Mouse (Mus musculus) embryonic fibroblast, embryonic 13.5 days (primary cell): Measurements from ENCODE around the gene Fam124a.

Source experiments
- CTCF ChIP-seq: IDR thresholded peaks from 2 replicates; pipeline ENCODE4 v1.5.1; 2011; ENCODE audit warnings: mild to moderate bottlenecking, control low read depth, low read length, moderate library complexity, borderline replicate concordance; ENCODE audit not compliant: insufficient read depth
- POLR2A ChIP-seq: IDR thresholded peaks from 2 replicates; pipeline ENCODE4 v1.6.1; 2011; ENCODE audit warnings: low read depth, mild to moderate bottlenecking, control low read depth, low read length, moderate library complexity

GRCm38 (mm10) chr14:62541751-62542150, 13.8 kb upstream of the Fam124a start:
- TF ChIP-seq CTCF (no peak), POLR2A (no peak)
